Mouse (Mus musculus) c-Kit-negative CD71-positive TER-119-positive erythroid progenitor cells, embryonic 14.5 days (primary cell): ENCODE measurements around the gene Cmtm4.
"Not testable (repeated sequence)": the region's sequence is repeated elsewhere in the genome, so short reads cannot be mapped to it uniquely, and the experiment has no call there.

Experiments
- DNase-seq: peaks from one replicate; pipeline ENCODE4 v3.0.0-alpha.2; 2013; ENCODE audit warnings: low read depth, low spot score

Gene Cmtm4

GRCm38 (mm10) chr8:104339229-104339982, 56.2 kb downstream of the Cmtm4 start, which contains the start of gene Cmtm3:
Cmtm3 (plus strand) TSS chr8:104339410.
- no peak for DNase-seq

- DNase-seq, result no peak
Measured at GRCm38 (mm10) chr8:104337890-104338289, 57.7 kb downstream of the Cmtm4 start.

- DNase-seq, result no peak
Measured at GRCm38 (mm10) chr8:104336806-104337205, 58.8 kb downstream of the Cmtm4 start.

GRCm38 (mm10) chr8:104334196-104334595, 61.4 kb downstream of the Cmtm4 start:
- no peak for DNase-seq

- no peak for DNase-seq
Measured at GRCm38 (mm10) chr8:104333786-104334185, 61.8 kb downstream of the Cmtm4 start.

GRCm38 (mm10) chr8:104332665-104333631, 62.7 kb downstream of the Cmtm4 start:
- no peak for DNase-seq

GRCm38 (mm10) chr8:104321930-104322329, 73.7 kb downstream of the Cmtm4 start, which contains the start of gene Cmtm2b:
Cmtm2b (plus strand) TSS chr8:104322230.
- not testable (repeated sequence) for DNase-seq

- DNase-seq, result not testable (repeated sequence)
Measured at GRCm38 (mm10) chr8:104321267-104321666, 74.3 kb downstream of the Cmtm4 start, which contains the start of gene Gm11020. Gm11020 (plus strand) TSS chr8:104321567.

- DNase-seq, result no peak
Measured at GRCm38 (mm10) chr8:104313311-104313710, 82.3 kb downstream of the Cmtm4 start.

GRCm38 (mm10) chr8:104312023-104312422, 83.6 kb downstream of the Cmtm4 start:
- DNase-seq, result not testable (repeated sequence)

GRCm38 (mm10) chr8:104309441-104310155, 86.0 kb downstream of the Cmtm4 start, which contains the start of the genes Gm45711 and Cmtm1:
Gm45711 (minus strand) TSS chr8:104310081.
Cmtm1 (minus strand) TSS chr8:104310145.
- not testable (repeated sequence) for DNase-seq

GRCm38 (mm10) chr8:104308341-104308740, 87.3 kb downstream of the Cmtm4 start:
- DNase-seq, result not testable (repeated sequence)

- DNase-seq, result no peak
Measured at GRCm38 (mm10) chr8:104304962-104305361, 90.6 kb downstream of the Cmtm4 start.

GRCm38 (mm10) chr8:104302536-104302935, 93.1 kb downstream of the Cmtm4 start:
- not testable (repeated sequence) for DNase-seq

GRCm38 (mm10) chr8:104301577-104301976, 94.0 kb downstream of the Cmtm4 start:
- DNase-seq, result not testable (repeated sequence)
